Mouse (Mus musculus): Measurements from ENCODE around the gene Fbxo27.

- TF ChIP-seq CTCF (IDR thresholded peaks at IDR 0.05; ENCODE audit: extremely low read depth, insufficient read length, insufficient replicate concordance, low read depth, low read length) = no peak
- TF ChIP-seq POLR2A (IDR thresholded peaks at IDR 0.05; ENCODE audit: low read depth, low read length) = no peak
Observed at GRCm38 (mm10) chr7:28732341-28733142, 39.9 kb downstream of the Fbxo27 start.
